Mouse (Mus musculus) left cerebral cortex, postnatal 25 days (tissue): ENCODE data around the gene Nectin2. TPM values are rescaled to one million over a fixed set of nuclear protein-coding genes. Genes with fewer than 3 reads are reported as not detected.

Experiments used
- DNase-seq, 2 experiments: peaks; one replicate each; pipeline ENCODE4 v3.0.0; 2022; ENCODE audit warnings: low spot score in 2 of 2, mixed read lengths in 1 of 2
- intact Hi-C: fragments of 180-260 bp; cut with DNase I; formaldehyde crosslinking; loops from one replicate; pipeline ENCODE4 v1.15.1; 2025
- total RNA-seq, 2 experiments: library from RNA; stranded (reverse); gene quantifications; 2 replicates each; pipeline ENCODE4 v1.2.3; 2021

Nectin2 gene
- total RNA-seq, 2 experiments from 2014 or later, result 7.4 to 9.3 TPM

DNA sequence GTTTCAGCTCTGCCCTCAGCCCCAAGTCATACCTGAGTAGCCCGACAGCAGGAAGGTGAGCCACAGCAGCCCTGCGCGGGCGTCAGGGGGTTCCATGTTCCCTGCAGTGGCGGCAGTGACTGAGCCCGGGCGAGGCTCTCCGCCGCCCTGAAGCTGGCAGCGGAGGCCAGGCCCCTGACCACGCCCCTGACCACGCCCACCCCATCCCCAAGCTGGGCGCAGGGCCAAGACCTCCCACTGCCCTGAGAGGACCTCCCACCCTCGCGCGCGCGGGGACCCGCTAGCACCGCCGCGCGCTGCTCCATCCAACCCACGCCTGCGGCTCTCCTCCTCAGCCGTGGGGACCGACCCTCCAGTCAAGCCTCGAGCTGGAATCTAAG lies 20.1 kb upstream of the Nectin2 start:
- intact Hi-C loops, result no loop called here
- DNase-seq, result peak; percentile 39 to 40

DNA sequence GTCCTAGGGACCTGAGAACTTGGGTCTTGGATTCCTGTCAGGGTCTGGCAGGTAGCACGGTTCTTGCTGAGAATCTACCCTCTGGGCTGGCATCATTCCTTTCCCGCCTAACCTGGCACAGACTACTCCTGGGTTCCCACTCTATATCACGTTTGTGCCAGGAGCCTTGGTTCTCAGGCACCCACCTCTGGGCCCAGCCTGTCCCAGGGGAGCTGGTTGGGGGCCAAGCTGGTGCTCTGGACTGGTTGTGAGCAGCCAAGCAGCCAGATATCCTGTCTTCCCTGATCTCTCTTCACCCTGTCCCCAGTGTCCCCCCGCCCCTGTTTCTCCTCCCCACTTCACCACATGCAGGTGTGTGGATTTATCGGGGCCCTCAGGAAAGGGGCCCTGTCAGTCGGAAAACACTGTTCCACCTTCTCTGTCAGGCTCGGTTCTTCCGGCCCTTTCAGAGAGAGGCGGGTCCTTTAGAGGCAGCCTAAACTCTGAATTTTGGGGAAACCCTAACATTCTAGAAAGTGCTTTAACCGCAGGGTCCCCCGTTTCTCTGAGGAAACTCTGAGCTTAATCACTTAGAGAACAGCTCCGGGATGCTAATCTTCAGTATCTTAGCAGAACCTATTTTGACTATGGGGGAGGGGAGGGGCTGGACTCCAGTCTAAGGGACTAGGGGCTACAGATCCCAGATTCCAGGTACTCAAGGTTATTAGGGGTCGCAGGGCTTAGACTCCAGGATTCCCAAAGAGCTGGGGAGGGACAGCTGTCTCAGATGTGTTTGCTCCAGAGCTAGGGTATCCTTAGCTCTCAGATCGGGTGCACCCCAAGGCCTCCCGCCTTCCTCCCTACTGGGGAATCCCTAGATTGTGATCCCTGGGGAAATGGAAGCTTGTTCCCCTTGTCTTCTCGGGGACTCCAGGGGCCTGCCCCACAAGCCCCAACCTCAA lies 19.4 kb upstream of the Nectin2 start:
- DNase-seq, result no peak
- intact Hi-C loops, result no loop called here

DNA sequence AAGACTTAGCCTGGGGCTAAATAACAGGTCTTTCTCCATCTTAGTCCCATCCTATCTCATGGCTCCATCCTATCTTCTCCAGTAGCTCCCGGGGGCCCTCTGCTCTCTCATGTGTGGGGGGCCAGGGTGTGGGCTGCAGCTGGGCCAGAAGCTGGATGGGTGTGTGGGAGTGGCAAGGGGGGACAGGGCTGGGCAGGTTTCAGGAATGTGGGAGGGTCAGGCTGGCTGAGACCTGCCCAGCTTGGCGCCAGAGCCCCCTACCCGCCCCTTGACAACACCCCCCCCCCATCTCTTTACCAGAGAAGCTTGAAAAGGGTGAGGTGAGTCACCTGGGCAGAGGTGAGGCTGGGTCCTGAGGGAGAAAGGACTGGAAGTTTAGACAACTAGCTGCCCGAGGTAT lies 18.7 kb upstream of the Nectin2 start:
- intact Hi-C loops, result no loop called here
- no peak for DNase-seq

DNA sequence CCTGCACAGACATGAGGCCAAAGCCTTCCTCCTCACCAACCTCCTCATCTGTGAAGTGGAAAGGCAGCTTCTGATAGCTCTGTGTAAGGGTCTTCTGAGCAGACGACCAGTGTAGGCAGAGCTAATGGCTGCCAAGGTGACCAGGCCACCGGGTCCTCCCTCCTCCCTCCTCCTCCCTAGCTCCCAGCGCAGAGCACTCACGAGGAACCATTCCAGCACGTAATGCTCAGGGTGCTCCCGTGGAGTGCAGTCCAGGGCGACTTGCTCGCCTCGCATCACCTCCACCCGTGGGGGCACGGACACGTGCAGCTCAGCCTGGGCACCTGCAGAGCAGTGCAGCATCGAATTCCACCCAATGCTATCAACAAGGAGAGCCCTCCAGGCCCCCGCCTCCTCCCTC lies 18.0 kb upstream of the Nectin2 start:
- intact Hi-C loops, result no loop called here
- no peak for DNase-seq

DNA sequence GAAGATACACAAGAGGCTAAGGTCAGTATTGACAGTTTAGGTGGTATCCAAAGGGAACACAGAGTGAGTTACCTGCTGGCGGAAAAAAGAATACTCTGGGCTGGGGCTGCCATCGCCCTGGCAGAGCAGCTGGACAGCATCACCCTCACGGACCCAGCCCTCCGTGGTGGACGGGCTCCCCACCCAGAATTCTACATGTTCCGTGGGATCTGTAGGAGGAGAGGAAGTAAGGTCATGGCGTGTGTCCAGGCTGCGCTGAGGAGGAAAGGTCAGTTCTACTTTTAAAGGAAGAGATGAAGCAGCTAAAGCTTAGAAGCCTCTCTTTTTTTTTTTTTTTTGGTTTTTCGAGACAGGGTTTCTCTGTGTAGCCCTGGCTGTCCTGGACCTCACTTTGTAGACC lies 14.3 kb upstream of the Nectin2 start:
- intact Hi-C loops, result no loop called here
- no peak for DNase-seq

DNA sequence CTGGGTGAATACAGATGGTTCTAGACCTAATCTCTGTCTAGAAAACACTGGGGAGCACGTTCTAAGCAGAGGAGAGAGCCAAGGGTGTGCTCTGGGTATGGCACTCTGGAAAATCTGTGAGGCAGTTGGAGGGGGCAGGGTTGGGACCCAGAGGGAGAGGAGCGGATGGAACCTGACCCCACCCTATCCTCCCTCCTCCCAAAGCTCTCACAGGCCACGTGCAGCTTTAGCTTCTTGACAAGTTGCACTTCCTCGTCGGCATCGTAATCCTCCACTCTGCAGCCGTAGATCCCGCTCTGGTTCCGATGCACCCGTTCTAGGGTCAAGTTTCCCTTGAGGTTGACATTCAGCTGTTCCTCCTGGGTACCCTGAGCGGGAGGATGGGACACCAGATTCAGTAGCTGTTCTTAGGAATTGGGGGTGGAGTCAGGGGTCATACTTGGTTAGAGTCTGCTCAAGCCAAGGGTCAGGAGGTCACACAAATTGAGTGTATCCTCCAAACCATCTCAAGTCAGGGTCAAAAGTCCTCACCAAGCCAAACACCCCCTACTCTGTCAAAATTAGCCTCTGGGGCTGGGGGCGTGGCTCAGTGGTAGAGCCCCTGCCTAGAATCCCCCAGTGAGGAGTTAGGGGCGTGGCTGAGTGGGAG lies 13.7 kb upstream of the Nectin2 start:
- DNase-seq, result no peak
- intact Hi-C loops, result no loop called here

DNA sequence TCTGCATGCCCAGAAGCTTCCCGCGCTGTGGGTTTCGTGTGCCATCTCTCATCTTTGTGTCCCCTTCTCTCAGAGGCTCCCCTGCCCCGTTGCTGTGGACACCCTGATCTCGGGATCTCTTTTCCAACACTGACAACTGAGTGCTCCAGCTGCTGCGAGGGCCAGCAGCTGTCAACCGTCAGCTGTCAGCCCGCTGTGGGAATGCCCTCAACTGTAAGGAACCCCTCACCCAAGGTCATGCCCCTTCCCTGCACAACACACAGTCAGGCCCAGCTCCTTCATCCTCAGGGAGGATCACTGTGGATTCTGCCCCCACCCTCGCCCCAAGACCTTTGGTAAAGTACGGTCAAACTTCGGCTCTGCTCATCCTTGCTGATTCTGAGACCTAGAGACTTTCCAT lies 12.0 kb upstream of the Nectin2 start:
- DNase-seq, result no peak
- intact Hi-C loops, result no loop called here

DNA sequence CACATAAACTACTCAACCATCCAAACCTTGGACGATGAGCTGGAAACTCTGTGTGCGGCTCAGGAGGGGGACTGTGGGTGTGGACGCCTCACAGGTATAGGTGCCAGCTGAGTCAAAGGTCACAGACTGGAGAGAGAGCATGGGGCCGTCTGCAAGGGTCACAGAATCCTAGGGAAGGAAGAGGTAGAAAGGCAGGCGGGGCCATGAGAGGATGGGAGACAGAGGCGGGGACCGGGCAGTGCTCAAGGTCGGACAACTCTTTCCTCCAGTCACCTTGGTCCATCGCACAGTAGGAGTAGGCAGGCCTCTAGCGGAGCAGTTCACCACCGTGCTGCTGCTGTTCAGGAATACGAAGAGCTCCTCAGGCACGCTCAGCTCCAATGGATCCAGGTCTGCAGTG lies 9.7 kb upstream of the Nectin2 start:
- intact Hi-C loops, result no loop called here
- no peak for DNase-seq

DNA sequence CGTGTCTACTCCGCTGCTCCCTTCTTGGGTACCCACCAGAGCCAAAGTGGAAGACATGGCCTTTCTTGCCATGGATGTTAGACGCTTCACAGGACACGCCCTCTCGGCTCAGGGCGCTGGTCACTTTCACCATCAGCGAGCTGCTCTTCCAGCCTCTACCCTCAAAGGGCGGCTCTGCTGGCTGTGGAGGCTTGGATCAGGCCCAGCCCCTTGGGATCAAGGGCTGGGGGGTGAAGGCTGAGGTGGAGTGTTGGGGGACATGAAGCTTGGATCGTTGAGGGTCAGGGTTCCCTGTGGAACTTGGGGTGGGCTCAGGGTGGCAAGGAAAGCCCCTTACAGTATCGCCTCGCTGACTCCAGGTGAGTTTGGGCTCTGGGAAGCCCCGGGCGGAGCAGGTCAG lies 8.3 kb upstream of the Nectin2 start:
- DNase-seq, result no peak
- intact Hi-C loops, result no loop called here

DNA sequence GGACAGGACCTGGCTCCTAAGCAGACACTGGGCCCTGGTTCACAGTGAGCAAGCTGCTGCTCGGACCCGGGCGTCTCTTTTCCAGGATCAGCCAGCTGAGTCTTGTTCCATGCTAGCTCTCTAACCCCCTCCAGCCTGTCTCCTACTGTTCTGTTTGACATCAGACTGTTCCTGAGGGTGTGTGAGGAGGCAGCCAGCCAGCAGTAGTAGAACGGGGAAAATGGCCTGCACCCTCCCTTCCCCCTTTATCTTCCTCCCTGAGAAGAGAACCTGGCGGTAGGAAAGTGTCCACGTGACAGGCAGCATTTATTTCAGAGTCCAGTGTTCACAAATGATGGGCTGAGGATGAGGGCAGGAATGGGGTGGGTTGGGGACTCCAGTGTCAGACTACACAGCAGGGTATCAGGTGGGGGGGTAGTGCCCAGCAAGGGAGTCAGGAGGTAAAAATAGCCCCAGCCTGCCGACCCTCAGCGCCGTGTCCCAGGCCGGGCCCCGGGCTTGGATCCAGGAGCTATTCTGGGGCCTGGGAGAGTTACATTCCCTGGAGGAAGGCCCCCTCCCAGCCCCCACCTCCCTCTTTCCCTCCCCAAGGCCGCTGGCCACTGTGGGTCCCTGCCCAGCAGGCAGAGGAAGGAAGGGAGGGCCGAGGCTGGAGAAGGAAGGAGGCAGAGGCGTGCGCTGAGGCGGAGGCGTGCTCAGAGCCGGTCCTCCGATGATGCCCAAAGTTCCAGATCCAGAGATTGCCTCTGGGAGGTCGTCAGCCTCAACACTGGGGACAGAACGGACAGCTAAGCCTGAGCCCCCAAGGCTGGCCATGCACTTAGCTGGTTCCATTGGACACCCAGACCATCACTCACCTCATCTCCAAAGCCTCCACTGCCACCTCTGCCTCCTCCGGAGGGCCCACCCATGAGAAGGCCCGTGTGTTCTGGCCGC lies 5.8 kb upstream of the Nectin2 start:
- no peak for DNase-seq

DNA sequence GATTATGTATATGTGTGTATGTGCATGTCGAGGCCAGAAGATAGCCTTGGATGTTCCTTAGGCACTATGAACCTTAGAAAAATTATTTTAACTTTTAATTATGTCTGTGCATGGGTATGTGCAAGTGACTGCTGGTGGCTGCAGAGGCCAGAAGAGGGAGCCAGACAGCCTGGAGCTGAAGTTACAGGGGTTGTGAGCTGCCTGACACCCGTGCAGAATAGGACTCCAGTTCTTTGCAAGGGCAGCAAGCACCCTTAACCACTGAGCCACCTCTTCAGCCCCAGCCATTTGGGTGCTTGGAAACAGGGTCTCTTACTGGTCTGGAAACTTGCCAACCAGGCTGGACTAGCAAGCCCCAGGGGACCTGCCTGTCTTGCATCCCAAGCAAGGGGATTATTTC lies 4.7 kb upstream of the Nectin2 start:
- intact Hi-C loops, result no loop called here
- DNase-seq, result no peak

More for the DNA sequence above, 5.8 kb upstream of the Nectin2 start:
- intact Hi-C loops, result no loop called here

DNA sequence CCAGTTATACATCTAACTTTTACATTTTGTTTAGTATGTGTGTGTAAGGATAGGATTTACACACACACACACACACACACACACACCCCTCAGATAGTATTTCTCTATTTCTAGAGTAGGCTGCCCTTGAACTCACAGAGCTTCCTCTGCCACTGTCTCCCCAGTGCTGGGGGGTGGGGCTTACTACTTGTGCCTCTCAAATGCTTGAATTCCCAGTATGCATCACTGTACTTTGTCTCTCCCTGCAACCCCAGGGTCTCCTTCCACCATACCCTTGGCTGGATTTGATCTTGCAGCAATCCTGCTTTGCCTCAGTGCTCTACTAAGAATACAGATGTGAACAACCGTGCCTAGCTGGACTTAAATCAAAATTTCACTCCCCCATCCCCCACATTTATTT lies 3.8 kb upstream of the Nectin2 start:
- intact Hi-C loops, result no loop called here
- no peak for DNase-seq

DNA sequence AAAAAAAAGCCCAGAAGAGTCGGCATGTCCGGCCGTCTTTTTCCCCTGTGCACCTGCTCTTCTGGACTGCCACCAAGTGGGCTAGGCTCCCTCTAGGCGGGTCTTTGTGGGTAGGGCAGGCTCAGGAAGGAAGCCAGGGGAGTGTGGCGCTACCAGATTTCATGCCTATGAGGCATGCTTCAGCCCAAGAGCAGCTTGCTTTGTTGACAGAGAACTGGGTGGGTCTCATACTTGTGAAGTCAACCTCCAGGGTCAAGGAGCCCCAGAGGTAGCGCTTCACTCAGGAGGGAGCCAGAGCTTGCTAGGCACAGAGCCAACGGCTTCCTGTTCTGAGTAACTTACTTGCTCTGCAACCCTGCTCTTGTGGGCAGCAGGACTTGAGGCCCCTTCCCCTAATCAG lies 3.3 kb upstream of the Nectin2 start:
- no peak for DNase-seq
- intact Hi-C loops, result no loop called here

DNA sequence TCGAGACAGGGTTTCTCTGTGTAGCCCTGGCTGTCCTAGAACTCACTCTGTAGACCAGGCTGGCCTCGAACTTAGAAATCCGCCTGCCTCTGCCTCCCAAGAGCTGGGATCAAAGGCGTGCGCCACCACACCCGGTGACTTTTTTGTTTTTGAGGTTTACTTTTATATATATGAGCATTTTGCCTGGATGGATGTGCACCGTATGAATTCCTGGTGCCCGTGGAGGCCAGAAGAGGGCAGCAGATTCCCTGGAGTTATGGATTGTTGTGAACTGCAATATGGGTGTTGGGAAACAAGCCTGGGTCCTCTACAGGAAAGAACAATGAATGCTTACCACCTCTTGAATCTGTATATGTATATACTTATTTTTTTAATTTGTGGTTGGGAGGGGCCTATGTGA lies 2.4 kb upstream of the Nectin2 start:
- intact Hi-C loops, result no loop called here
- DNase-seq, result no peak

DNA sequence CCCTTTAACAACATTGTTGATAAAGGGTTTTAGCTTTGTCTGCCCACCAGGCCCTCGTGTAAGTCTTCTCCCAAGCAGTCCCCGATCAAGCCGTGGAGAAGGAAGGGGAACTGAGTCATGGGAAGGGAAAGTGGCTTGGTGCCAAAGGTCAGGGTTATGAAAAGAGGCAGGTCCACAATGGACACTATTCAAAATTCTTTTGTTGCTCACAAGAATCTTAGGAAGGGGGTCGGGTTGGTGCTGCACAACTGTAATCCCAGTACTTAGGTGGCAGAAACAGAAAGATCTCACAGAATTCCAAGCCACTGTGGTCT lies 744 bp upstream of the Nectin2 start:
- no peak for DNase-seq
- intact Hi-C loops, result no loop called here

DNA sequence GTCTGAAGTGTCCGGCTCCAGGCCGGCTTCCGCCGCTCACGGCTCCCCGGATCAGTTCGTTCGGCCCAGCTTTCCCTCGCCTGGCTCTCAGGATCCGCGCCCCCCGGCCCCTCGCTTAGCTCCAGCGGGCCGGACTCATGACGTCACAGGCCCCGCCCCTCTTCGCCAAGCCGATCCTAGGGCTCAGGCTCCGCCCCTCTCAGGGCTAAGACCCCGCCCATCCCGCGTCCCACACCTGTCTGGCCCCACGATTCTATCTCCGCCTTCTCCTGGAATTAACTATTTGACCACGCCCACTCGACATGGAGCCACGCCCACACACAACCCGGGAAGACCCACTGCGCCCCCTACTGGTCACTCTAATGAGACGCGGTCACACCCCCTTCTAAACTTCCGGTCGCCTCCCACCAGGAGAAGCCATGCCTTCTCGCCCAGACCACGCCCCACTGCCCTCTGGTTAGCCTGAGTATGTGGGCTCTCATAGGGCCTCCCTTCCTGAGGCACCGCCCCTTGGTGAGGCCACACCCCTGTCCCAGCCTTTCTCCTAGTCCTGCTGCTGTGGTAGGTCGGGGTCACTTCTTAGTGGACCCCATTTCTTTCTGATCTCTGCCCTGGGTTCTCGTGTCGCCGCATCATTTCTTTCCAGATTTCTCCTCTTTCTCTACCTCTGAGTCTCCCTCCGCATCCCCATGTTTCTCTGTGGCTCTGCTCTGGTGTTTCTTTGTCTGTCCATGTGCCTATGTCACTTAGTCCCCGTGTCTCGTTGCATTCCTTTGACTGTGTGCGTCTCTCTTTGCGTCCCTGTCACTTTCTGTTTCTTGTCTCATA lies 680 bp downstream of the Nectin2 start:
- peak; percentile 91 to 94 for DNase-seq
- intact Hi-C loops, result loop anchor here (1.0 kb wide), 2 partner anchors 33 to 41 kb away; no protein-coding TSS in a partner anchor

DNA sequence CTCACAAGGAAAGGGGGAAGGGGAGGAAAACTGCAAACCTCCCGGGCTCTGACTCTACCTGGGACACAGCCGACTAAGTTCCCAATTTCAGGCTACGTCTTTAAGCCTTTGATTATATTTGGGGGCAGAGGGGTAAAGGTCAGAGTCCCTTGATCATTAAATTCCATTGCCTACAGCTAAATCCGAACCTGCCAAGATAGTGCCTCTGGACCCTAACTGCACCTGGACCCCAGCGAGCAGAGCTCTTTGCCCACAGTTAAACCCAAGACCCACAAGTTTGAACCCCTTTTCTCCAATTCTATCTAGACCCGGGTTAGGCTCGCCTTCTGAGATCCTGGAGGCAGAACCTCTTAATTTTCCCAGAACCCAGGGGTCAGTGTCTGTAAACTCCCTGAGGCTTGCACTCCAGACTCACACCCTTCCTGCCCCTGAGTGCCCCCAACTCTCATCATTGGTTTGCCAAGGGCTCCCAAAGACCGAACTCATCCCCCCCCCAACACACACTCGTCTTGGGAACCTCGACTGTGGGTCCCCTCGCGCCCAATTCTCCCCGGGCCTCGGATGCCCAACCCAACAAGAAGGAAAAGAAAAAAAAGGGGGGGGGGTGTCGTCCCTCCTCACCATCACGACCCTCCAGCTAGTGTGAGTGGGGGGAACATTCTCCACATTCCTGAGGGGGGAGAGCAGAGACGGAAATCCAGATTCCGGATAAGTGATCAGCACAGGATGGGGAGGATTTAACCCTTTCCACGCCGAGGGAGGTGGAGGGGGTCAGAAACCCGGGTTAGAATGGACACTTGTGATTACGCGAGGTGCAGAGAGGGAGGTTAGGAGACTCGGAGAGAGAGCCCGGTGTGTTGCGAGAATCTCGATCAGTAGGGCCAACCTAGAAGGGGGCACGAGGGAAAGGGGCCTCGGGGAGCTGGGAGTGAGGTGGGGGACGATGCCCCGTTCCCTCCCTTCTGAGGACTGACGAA lies 1.8 kb downstream of the Nectin2 start:
- intact Hi-C loops, result no loop called here
- DNase-seq, result no peak

DNA sequence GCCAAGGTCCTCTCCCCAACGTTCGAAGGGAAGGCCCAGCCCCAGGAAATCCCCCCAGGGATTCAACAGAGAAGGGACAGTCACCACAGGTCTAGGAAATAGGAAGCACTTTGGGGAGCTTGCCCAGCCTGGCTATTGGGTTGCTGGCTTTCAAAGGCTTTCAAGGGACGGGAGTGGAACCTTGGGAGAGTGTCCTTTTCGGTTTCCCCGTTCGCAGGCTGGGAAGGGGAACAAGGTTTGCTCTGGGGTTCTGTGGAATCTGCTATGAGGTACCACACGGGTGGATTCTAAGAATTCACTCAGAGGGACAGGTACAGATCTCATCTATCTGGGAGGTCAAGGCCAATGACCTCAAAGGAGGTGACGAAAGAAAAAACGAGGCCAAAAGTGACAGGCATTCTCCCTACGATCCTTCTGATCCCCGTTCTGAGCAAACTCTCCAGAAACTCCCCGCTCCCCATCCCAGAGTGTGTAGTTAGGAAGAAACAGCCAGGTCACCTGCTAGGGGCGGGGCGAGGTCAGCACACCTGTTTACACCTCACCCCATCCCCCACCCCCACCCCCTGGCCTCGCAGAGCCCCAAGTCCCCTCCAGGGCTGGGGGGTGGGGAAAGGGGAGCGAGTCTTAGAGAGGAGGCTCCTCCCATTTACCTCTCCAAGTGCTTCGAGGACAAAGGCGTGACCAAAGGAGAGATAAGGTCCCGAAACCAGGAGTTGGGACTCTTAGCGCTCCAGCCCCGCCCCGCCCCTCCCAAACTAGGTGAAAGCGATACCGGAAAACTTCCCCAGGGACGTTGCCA lies 2.7 kb downstream of the Nectin2 start:
- no peak for DNase-seq
- intact Hi-C loops, result no loop called here
